Mouse (Mus musculus) gastrocnemius, adult 8-10 months (tissue): ENCODE data around the gene Cdk5. TPM values are rescaled to one million over a fixed set of nuclear protein-coding genes. Genes with fewer than 3 reads are reported as not detected.

Experiments
- DNase-seq, 2 experiments: peaks; one replicate each; pipeline ENCODE4 v3.0.0; 2022; ENCODE audit warnings: low spot score in 2 of 2
- total RNA-seq, 4 experiments: library from RNA; stranded (reverse); gene quantifications; 2 replicates each; pipeline ENCODE4 v1.2.4; 2022

Gene Cdk5
- total RNA-seq, 4 experiments from 2014 or later = 9.3 to 12.6 (median 10.7) TPM

GRCm38 (mm10) chr5:24428596-24428995 is 5.3 kb upstream of the Cdk5 start:
- no peak for DNase-seq

- no peak for DNase-seq
These were observed 4.7 kb upstream of the Cdk5 start for GRCm38 (mm10) chr5:24427981-24428402.

GRCm38 (mm10) chr5:24427285-24427633 is 3.9 kb upstream of the Cdk5 start:
- DNase-seq = no peak

GRCm38 (mm10) chr5:24426556-24427284 is 3.4 kb upstream of the Cdk5 start:
- DNase-seq = no peak

- no peak for DNase-seq
These were observed 2.7 kb upstream of the Cdk5 start for GRCm38 (mm10) chr5:24426037-24426432.

GRCm38 (mm10) chr5:24425421-24426036 is 2.2 kb upstream of the Cdk5 start:
- peak in 1 of 2 experiments; percentile 20 for DNase-seq

- peak; percentile 74 to 78 for DNase-seq
These were observed 1.6 kb upstream of the Cdk5 start for GRCm38 (mm10) chr5:24424861-24425411.

GRCm38 (mm10) chr5:24424004-24424781 is 863 bp upstream of the Cdk5 start:
- peak in 1 of 2 experiments; percentile 56 for DNase-seq

- no peak for DNase-seq
These were observed 2.9 kb downstream of the Cdk5 start for GRCm38 (mm10) chr5:24420381-24420780.

GRCm38 (mm10) chr5:24417587-24417986 is 5.7 kb downstream of the Cdk5 start:
- no peak for DNase-seq

GRCm38 (mm10) chr5:24416222-24416736 is 7.1 kb downstream of the Cdk5 start:
- peak; percentile 45 for DNase-seq

- DNase-seq = no peak
These were observed 9.4 kb downstream of the Cdk5 start for GRCm38 (mm10) chr5:24413938-24414337.

GRCm38 (mm10) chr5:24413042-24413693 is 10.2 kb downstream of the Cdk5 start, which contains the start of gene Asic3:
Asic3 (plus strand) TSS chr5:24413392.
- DNase-seq = no peak

GRCm38 (mm10) chr5:24412063-24412462 is 11.3 kb downstream of the Cdk5 start:
- no peak for DNase-seq

GRCm38 (mm10) chr5:24409466-24409865 is 13.9 kb downstream of the Cdk5 start:
- no peak for DNase-seq

- DNase-seq = no peak
These were observed 14.7 kb downstream of the Cdk5 start for GRCm38 (mm10) chr5:24408651-24409050.

- no peak for DNase-seq
These were observed 17.9 kb downstream of the Cdk5 start for GRCm38 (mm10) chr5:24405389-24405876.

- no peak for DNase-seq
These were observed 18.6 kb downstream of the Cdk5 start for GRCm38 (mm10) chr5:24404594-24405360.

- DNase-seq = no peak
These were observed 21.4 kb downstream of the Cdk5 start for GRCm38 (mm10) chr5:24401969-24402368.

- DNase-seq = no peak
These were observed 22.3 kb downstream of the Cdk5 start for GRCm38 (mm10) chr5:24400911-24401605.
